Mouse (Mus musculus) left cerebral cortex, adult 18-20 months (tissue): ENCODE results near the gene Actn2. TPM values are rescaled to one million over a fixed set of nuclear protein-coding genes. Genes with fewer than 3 reads are reported as not detected.
A peak's percentile ranks its signal among the peaks of the same experiment; 100 is the strongest.

Source experiments
- DNase-seq, 2 experiments: peaks; one replicate each; pipeline ENCODE4 v3.0.0; 2021 to 2022; ENCODE audit warnings: low spot score in 2 of 2, mixed read lengths in 1 of 2
- long read RNA-seq, 2 experiments: library from polyadenylated mRNA; stranded (forward); transcript quantifications; one replicate each; pipeline ENCODE4 v2.0.0; 2021
- total RNA-seq, 2 experiments: library from RNA; stranded (reverse); gene quantifications; 2 replicates each; pipeline ENCODE4 v1.2.3; 2021

The Actn2 gene
- 10 to 100 TPM; 13.3 to 16.6 TPM for total RNA-seq
- long read RNA-seq, experiment 1, partial matches to known transcripts: 2 of 7 reads
- long read RNA-seq, experiment 1, other reads (novel, unspliced or antisense): 2 of 7 reads
- long read RNA-seq, experiment 2, transcript Actn2-201 (21 exons, 3,013 nt): major isoform, 5 of 11 reads
- long read RNA-seq, experiment 2, partial matches to known transcripts: 3 of 11 reads
- long read RNA-seq, experiment 2, other reads (novel, unspliced or antisense): 2 of 11 reads

GRCm38 (mm10) chr13:12340183-12340975 lies at the start of gene Actn2:
Actn2 (minus strand) TSS chr13:12340760.
- DNase-seq: peak; percentile 58 to 75

GRCm38 (mm10) chr13:12386286-12386685 lies 45.7 kb upstream of the Actn2 start:
- peak; percentile 14 to 30 for DNase-seq

- no peak for DNase-seq
Measured at GRCm38 (mm10) chr13:12384796-12385195, 44.2 kb upstream of the Actn2 start.

GRCm38 (mm10) chr13:12376778-12377177 lies 36.2 kb upstream of the Actn2 start:
- DNase-seq: no peak

- DNase-seq: no peak
Measured at GRCm38 (mm10) chr13:12372755-12373154, 32.2 kb upstream of the Actn2 start.

GRCm38 (mm10) chr13:12369930-12370329 lies 29.4 kb upstream of the Actn2 start:
- no peak for DNase-seq

- DNase-seq: no peak
Measured at GRCm38 (mm10) chr13:12369041-12369621, 28.6 kb upstream of the Actn2 start.

GRCm38 (mm10) chr13:12361486-12361885 lies 20.9 kb upstream of the Actn2 start:
- no peak for DNase-seq

- no peak for DNase-seq
Measured at GRCm38 (mm10) chr13:12357554-12357953, 17.0 kb upstream of the Actn2 start.

- DNase-seq: no peak
Measured at GRCm38 (mm10) chr13:12356184-12356583, 15.6 kb upstream of the Actn2 start.

- no peak for DNase-seq
Measured at GRCm38 (mm10) chr13:12349197-12349824, 8.8 kb upstream of the Actn2 start.

- no peak for DNase-seq
Measured at GRCm38 (mm10) chr13:12346837-12347236, 6.3 kb upstream of the Actn2 start.

- no peak for DNase-seq
Measured at GRCm38 (mm10) chr13:12341447-12341846, 887 bp upstream of the Actn2 start.

- no peak for DNase-seq
Measured at GRCm38 (mm10) chr13:12339446-12339845, 1.1 kb downstream of the Actn2 start.

GRCm38 (mm10) chr13:12337752-12338151 lies 2.8 kb downstream of the Actn2 start:
- DNase-seq: no peak

GRCm38 (mm10) chr13:12334016-12334415 lies 6.5 kb downstream of the Actn2 start:
- DNase-seq: peak; percentile 70 to 87

GRCm38 (mm10) chr13:12331528-12331927 lies 9.0 kb downstream of the Actn2 start:
- no peak for DNase-seq

- no peak for DNase-seq
Measured at GRCm38 (mm10) chr13:12328392-12328791, 12.2 kb downstream of the Actn2 start.

- DNase-seq: no peak
Measured at GRCm38 (mm10) chr13:12327577-12327976, 13.0 kb downstream of the Actn2 start.

GRCm38 (mm10) chr13:12323076-12323625 lies 17.4 kb downstream of the Actn2 start:
- no peak for DNase-seq

- DNase-seq: no peak
Measured at GRCm38 (mm10) chr13:12320148-12320547, 20.4 kb downstream of the Actn2 start.
